Mouse (Mus musculus): ENCODE measurements around the gene Sult6b2. TPM values are rescaled to one million over a fixed set of nuclear protein-coding genes. Genes with fewer than 3 reads are reported as not detected.
A peak's percentile ranks its signal among the peaks of the same experiment; 100 is the strongest.

Sult6b2 gene
- polyA plus RNA-seq, 1 experiment from 2014 or later, result not detected

GRCm38 (mm10) chr6:142776935-142777334, 27.4 kb downstream of the Sult6b2 start:
- WGBS (ENCODE audit: insufficient replicate concordance), result 23% methylated on average over 4 of the region's 4 CpGs
- H3K9ac ChIP-seq (replicated peaks), result no peak overlapping the region
- H3K4me3 ChIP-seq (ENCODE audit: low read depth, low read length), result no peak overlapping the region
- DNase-seq, result no peak
- H3K4me2 ChIP-seq (ENCODE audit: low read depth, low read length), result no peak overlapping the region
- H3K36me3 ChIP-seq (replicated peaks; ENCODE audit: insufficient read depth, low read length), result peaks cover 41% of the 10 kb centered on the region
- no peaks in the 10 kb centered on the region for H3K27me3 ChIP-seq (ENCODE audit: insufficient read depth, low read length)
- H3K4me1 ChIP-seq (ENCODE audit: insufficient read depth), result no peaks in the 10 kb centered on the region; the same call in 1 of the 2 replicates
- H3K27ac ChIP-seq (ENCODE audit: low read depth), result no peak overlapping the region
- H3K9me3 ChIP-seq (ENCODE audit: low read length), result no peaks in the 10 kb centered on the region
- TF ChIP-seq CTCF (IDR thresholded peaks at IDR 0.05; ENCODE audit: low read depth) (no peak), EP300 (IDR thresholded peaks at IDR 0.05; ENCODE audit: low read depth) (no peak)
- 0 out of 2 replicates have a peak, but pooled peaks have one; percentile 17 for ATAC-seq

GRCm38 (mm10) chr6:142773566-142773965, 30.7 kb downstream of the Sult6b2 start:
- Histone ChIP-seq H3K27ac (ENCODE audit: low read depth) (no peak overlapping the region), H3K36me3 (replicated peaks; ENCODE audit: insufficient read depth, low read length) (peaks cover 72% of the 10 kb centered on the region), H3K4me3 (ENCODE audit: low read depth, low read length) (no peak overlapping the region), H3K4me2 (ENCODE audit: low read depth, low read length) (no peak overlapping the region), H3K9ac (replicated peaks) (no peak overlapping the region), H3K4me1 (ENCODE audit: insufficient read depth) (no peaks in the 10 kb centered on the region), H3K9me3 (ENCODE audit: low read length) (no peaks in the 10 kb centered on the region), H3K27me3 (ENCODE audit: insufficient read depth, low read length) (no peaks in the 10 kb centered on the region)
- WGBS (ENCODE audit: insufficient replicate concordance), result 93% methylated on average over 5 of the region's 5 CpGs
- ATAC-seq (0 out of 2 replicates have a peak, but pooled peaks have one; percentile 22), DNase-seq (no peak)
- TF ChIP-seq CTCF (IDR thresholded peaks at IDR 0.05; ENCODE audit: low read depth) (peak; percentile 62), EP300 (IDR thresholded peaks at IDR 0.05; ENCODE audit: low read depth) (no peak)

GRCm38 (mm10) chr6:142771643-142772042, 32.7 kb downstream of the Sult6b2 start:
- ATAC-seq, result no peak
- H3K36me3 ChIP-seq (replicated peaks; ENCODE audit: insufficient read depth, low read length), result peaks cover 91% of the 10 kb centered on the region
- WGBS (ENCODE audit: insufficient replicate concordance), result 74% methylated on average over 4 of the region's 4 CpGs

GRCm38 (mm10) chr6:142769896-142770295, 34.4 kb downstream of the Sult6b2 start:
- H3K27me3 ChIP-seq (ENCODE audit: insufficient read depth, low read length), result no peaks in the 10 kb centered on the region
- H3K27ac ChIP-seq (ENCODE audit: low read depth), result no peak overlapping the region
- H3K4me3 ChIP-seq (ENCODE audit: low read depth, low read length), result no peak overlapping the region
- TF ChIP-seq EP300 (IDR thresholded peaks at IDR 0.05; ENCODE audit: low read depth), result no peak
- no peak for TF ChIP-seq CTCF (IDR thresholded peaks at IDR 0.05; ENCODE audit: low read depth)
- peaks cover 97% of the 10 kb centered on the region for H3K36me3 ChIP-seq (replicated peaks; ENCODE audit: insufficient read depth, low read length)
- WGBS (ENCODE audit: insufficient replicate concordance), result 84% methylated on average over 3 of the region's 3 CpGs
- H3K9me3 ChIP-seq (ENCODE audit: low read length), result no peaks in the 10 kb centered on the region
- no peaks in the 10 kb centered on the region for H3K4me1 ChIP-seq (ENCODE audit: insufficient read depth)
- DNase-seq, result no peak
- H3K9ac ChIP-seq (replicated peaks), result no peak overlapping the region
- no peak overlapping the region for H3K4me2 ChIP-seq (ENCODE audit: low read depth, low read length)
- 0 out of 2 replicates have a peak, but pooled peaks have one; percentile 34 for ATAC-seq

More at GRCm38 (mm10) chr6:142771643-142772042, 32.7 kb downstream of the Sult6b2 start:
- Histone ChIP-seq H3K27me3 (ENCODE audit: insufficient read depth, low read length) (no peaks in the 10 kb centered on the region), H3K9ac (replicated peaks) (no peak overlapping the region), H3K4me1 (ENCODE audit: insufficient read depth) (no peaks in the 10 kb centered on the region), H3K4me2 (ENCODE audit: low read depth, low read length) (no peak overlapping the region), H3K27ac (ENCODE audit: low read depth) (no peak overlapping the region), H3K4me3 (ENCODE audit: low read depth, low read length) (no peak overlapping the region), H3K9me3 (ENCODE audit: low read length) (no peaks in the 10 kb centered on the region)
- DNase-seq, result no peak
- TF ChIP-seq EP300 (IDR thresholded peaks at IDR 0.05; ENCODE audit: low read depth), result no peak
- TF ChIP-seq CTCF (IDR thresholded peaks at IDR 0.05; ENCODE audit: low read depth), result no peak

- Histone ChIP-seq H3K4me2 (ENCODE audit: low read depth, low read length) (no peak overlapping the region), H3K27ac (ENCODE audit: low read depth) (no peak overlapping the region), H3K4me3 (ENCODE audit: low read depth, low read length) (no peak overlapping the region), H3K9ac (replicated peaks) (no peak overlapping the region), H3K36me3 (replicated peaks; ENCODE audit: insufficient read depth, low read length) (peaks cover 88% of the 10 kb centered on the region), H3K9me3 (ENCODE audit: low read length) (no peaks in the 10 kb centered on the region), H3K4me1 (ENCODE audit: insufficient read depth) (no peaks in the 10 kb centered on the region), H3K27me3 (ENCODE audit: insufficient read depth, low read length) (no peaks in the 10 kb centered on the region)
- TF ChIP-seq EP300 (IDR thresholded peaks at IDR 0.05; ENCODE audit: low read depth) (no peak), CTCF (IDR thresholded peaks at IDR 0.05; ENCODE audit: low read depth) (no peak)
- DNase-seq, result no peak
- ATAC-seq, result no peak
- 93% methylated on average over 9 of the region's 9 CpGs for WGBS (ENCODE audit: insufficient replicate concordance)
Observed at GRCm38 (mm10) chr6:142767305-142767704, 37.0 kb downstream of the Sult6b2 start.

GRCm38 (mm10) chr6:142764933-142765332, 39.4 kb downstream of the Sult6b2 start:
- DNase-seq, result no peak
- no peak overlapping the region for H3K27ac ChIP-seq (ENCODE audit: low read depth)
- peaks cover 88% of the 10 kb centered on the region for H3K36me3 ChIP-seq (replicated peaks; ENCODE audit: insufficient read depth, low read length)
- no peak overlapping the region for H3K4me3 ChIP-seq (ENCODE audit: low read depth, low read length)
- H3K9ac ChIP-seq (replicated peaks), result no peak overlapping the region
- TF ChIP-seq EP300 (IDR thresholded peaks at IDR 0.05; ENCODE audit: low read depth) (no peak), CTCF (IDR thresholded peaks at IDR 0.05; ENCODE audit: low read depth) (no peak)
- H3K9me3 ChIP-seq (ENCODE audit: low read length), result no peaks in the 10 kb centered on the region
- H3K27me3 ChIP-seq (ENCODE audit: insufficient read depth, low read length), result no peaks in the 10 kb centered on the region
- H3K4me2 ChIP-seq (ENCODE audit: low read depth, low read length), result no peak overlapping the region
- H3K4me1 ChIP-seq (ENCODE audit: insufficient read depth), result no peaks in the 10 kb centered on the region
- ATAC-seq, result no peak
- WGBS (ENCODE audit: insufficient replicate concordance), result 92% methylated on average over 2 of the region's 2 CpGs
